Mouse (Mus musculus) lung, embryonic 16.5 days (tissue): ENCODE measurements around the gene Ush2a. TPM values are rescaled to one million over a fixed set of nuclear protein-coding genes. Genes with fewer than 3 reads are reported as not detected.

Experiments used
- ATAC-seq: fragments of 200-750 bp; cut with Nextera tagmentation; 2 replicates; pipeline ENCODE4 v1.8.0; 2017; ENCODE audit warnings: low read depth, mild to moderate bottlenecking, moderate library complexity
- H3K27ac ChIP-seq: fragments of 300-500 bp; sonication (generic); 2 replicates; pipeline ENCODE4 v1.5.1; 2014; ENCODE audit warnings: mild to moderate bottlenecking, control low read depth, low read length
- H3K27me3 ChIP-seq: fragments of 300-500 bp; sonication (generic); 2 replicates; pipeline ENCODE4 v1.6.1; 2014; ENCODE audit warnings: low read depth, low read length, mixed read lengths; ENCODE audit not compliant: control insufficient read depth, insufficient read depth
- H3K36me3 ChIP-seq: fragments of 300-500 bp; sonication (generic); 2 replicates; pipeline ENCODE4 v1.6.1; 2014; ENCODE audit warnings: low read length; ENCODE audit not compliant: control insufficient read depth, insufficient read depth
- H3K4me1 ChIP-seq: fragments of 300-500 bp; sonication (generic); replicated peaks from 2 replicates; pipeline ENCODE4 v1.6.1; 2014; ENCODE audit warnings: low read length, mixed read lengths; ENCODE audit not compliant: control insufficient read depth, insufficient read depth
- H3K4me2 ChIP-seq: fragments of 300-500 bp; sonication (generic); 2 replicates; pipeline ENCODE4 v1.6.1; 2014; ENCODE audit warnings: low read depth, low read length, control low read depth
- H3K4me3 ChIP-seq: fragments of 300-500 bp; sonication (generic); 2 replicates; pipeline ENCODE4 v1.5.1; 2014; ENCODE audit warnings: mild to moderate bottlenecking, low read length, control low read depth
- H3K9ac ChIP-seq: fragments of 300-500 bp; sonication (generic); 2 replicates; pipeline ENCODE4 v1.6.1; 2014; ENCODE audit warnings: low read length, control low read depth
- H3K9me3 ChIP-seq: fragments of 300-500 bp; sonication (generic); 2 replicates; pipeline ENCODE4 v1.6.1; 2016; ENCODE audit warnings: low read length; ENCODE audit not compliant: control insufficient read depth
- WGBS: fragments of 180-500 bp; shearing (Covaris S2); extraction: QIAGEN DNeasy Blood & Tissue Kit; methylation state at CpG from one replicate; pipeline ENCODE4 v1.1.7; 2014; 5-methylcytosine and 5-hydroxymethylcytosine counted together
- polyA plus RNA-seq: library from polyadenylated mRNA; unstranded; fragments of >200 nt; fragmentation: Nextera tagmentation; extraction: Ambion mirVana; gene quantifications from 2 replicates; pipeline ENCODE4 v1.2.1, GENCODE M21; 2015

Ush2a gene
- polyA plus RNA-seq, 1 experiment from 2014 or later: 0.11 TPM

DNA sequence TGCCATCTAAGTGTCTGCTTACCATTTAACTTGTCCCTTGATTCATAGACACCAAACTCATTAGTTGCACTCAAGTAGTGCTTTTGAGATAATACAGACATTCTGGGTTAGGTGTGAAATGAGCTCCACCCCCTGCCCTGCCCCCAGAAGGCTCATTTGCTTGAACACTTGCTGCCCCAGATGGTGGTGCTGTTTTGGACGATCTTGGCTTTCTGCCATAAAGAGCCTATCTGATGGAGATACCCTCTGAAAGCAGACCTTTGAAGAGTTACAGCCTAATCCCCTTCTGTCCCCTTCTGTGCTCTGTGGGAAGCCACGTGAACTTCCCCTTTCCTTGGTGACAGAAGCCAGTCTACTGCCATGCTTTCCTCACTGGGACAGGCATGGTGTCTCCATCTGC lies 297.1 kb downstream of the Ush2a start:
- no peak overlapping the region for H3K4me2 ChIP-seq
- WGBS: 24% methylated on average over 2 of the region's 2 CpGs
- ATAC-seq: no peak

DNA sequence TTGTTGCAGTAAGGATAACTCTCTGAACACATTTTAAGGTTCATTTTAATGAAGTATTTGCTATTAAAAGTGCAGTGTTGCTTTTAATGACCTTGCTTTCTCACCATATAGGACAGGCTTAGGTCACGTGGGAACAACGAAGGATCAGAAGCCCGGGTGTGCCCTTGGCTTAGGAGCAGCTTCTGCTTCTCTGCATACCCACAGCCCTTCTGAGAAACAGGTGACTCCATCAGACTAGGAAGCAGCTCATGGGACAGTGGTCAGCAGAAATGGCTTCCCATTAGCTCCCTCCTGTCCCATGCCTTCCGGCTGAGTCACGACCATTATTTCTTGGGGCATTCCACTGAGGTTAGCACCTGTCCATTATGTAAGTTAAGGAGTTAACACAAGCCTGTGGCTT lies 304.4 kb downstream of the Ush2a start:
- H3K27me3 ChIP-seq: no peaks in the 10 kb centered on the region
- H3K9me3 ChIP-seq: no peaks in the 10 kb centered on the region
- no peak overlapping the region for H3K9ac ChIP-seq
- no peaks in the 10 kb centered on the region for H3K4me1 ChIP-seq
- no peak for ATAC-seq
- H3K27ac ChIP-seq: no peak overlapping the region
- no peaks in the 10 kb centered on the region for H3K36me3 ChIP-seq
- WGBS: 84% methylated on average over 5 of the region's 5 CpGs
- H3K4me3 ChIP-seq: no peak overlapping the region
- H3K4me2 ChIP-seq: no peak overlapping the region

More for the DNA sequence above, 297.1 kb downstream of the Ush2a start:
- no peak overlapping the region for H3K9ac ChIP-seq
- no peaks in the 10 kb centered on the region for H3K36me3 ChIP-seq
- H3K4me3 ChIP-seq: no peak overlapping the region
- no peaks in the 10 kb centered on the region for H3K27me3 ChIP-seq
- H3K4me1 ChIP-seq: no peaks in the 10 kb centered on the region
- no peaks in the 10 kb centered on the region for H3K9me3 ChIP-seq
- H3K27ac ChIP-seq: no peak overlapping the region

DNA sequence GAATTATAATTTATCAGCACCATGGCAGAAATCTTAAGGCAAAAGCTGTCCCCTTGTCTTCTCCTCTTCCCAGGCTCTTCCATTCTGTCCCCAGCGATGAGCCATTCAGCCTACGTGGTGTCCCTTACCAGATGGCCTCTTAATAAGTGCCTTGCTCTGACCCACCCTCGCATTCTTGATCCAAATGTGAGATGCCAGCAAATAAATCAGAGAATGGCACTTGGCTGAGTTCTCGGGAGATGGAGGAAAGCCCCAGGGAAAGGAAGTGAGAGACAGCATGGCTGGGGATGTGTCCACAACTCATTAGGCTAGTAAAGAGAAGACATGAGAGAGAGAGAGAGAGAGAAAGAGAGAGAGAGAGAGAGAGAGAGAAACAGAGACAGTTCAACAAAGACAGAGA lies 305.7 kb downstream of the Ush2a start:
- Histone ChIP-seq H3K27ac (no peak overlapping the region), H3K27me3 (no peaks in the 10 kb centered on the region), H3K4me3 (no peak overlapping the region), H3K36me3 (no peaks in the 10 kb centered on the region), H3K9ac (no peak overlapping the region), H3K4me2 (no peak overlapping the region), H3K9me3 (no peaks in the 10 kb centered on the region), H3K4me1 (no peaks in the 10 kb centered on the region)
- ATAC-seq: no peak
- 51% methylated on average over 4 of the region's 4 CpGs for WGBS

- Histone ChIP-seq H3K9me3 (no peaks in the 10 kb centered on the region), H3K27me3 (no peaks in the 10 kb centered on the region), H3K4me3 (no peak overlapping the region), H3K9ac (no peak overlapping the region), H3K27ac (no peak overlapping the region), H3K4me1 (no peaks in the 10 kb centered on the region), H3K4me2 (no peak overlapping the region), H3K36me3 (no peaks in the 10 kb centered on the region)
- no peak for ATAC-seq
- WGBS: 81% methylated on average over 9 of the region's 9 CpGs
Measured at GRCm38 (mm10) chr1:188568295-188568961, 306.6 kb downstream of the Ush2a start.

DNA sequence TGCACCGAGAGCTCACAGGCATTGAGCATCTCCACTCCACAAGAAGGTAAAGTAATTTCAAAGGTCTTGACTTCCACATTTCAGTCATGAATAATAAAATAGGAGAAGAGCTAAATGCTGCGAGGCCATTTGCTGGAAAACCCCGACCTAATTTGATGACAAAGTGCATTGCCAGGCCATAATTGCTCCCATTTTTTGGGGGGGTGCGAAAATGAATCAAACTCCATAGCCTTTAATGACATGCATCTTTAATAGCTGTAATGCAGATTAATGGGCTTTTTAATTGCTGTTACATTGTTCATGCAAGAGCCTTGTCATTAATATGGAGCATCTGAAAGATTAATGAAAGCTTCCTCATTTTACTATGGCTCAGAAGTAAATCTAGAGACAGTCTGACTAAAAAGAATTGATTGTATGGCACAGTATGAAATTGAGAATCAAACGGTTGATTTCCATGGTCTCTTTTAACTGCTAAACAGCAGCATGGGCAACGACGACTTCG lies 314.5 kb downstream of the Ush2a start:
- H3K36me3 ChIP-seq: no peaks in the 10 kb centered on the region
- no peaks in the 10 kb centered on the region for H3K27me3 ChIP-seq
- no peak overlapping the region for H3K4me2 ChIP-seq
- no peak overlapping the region for H3K27ac ChIP-seq
- H3K9me3 ChIP-seq: no peaks in the 10 kb centered on the region
- 80% methylated on average over 8 of the region's 8 CpGs for WGBS
- no peak overlapping the region for H3K9ac ChIP-seq
- no peak overlapping the region for H3K4me3 ChIP-seq
- no peaks in the 10 kb centered on the region for H3K4me1 ChIP-seq
- no peak for ATAC-seq

- Histone ChIP-seq H3K9ac (no peak overlapping the region), H3K4me3 (no peak overlapping the region), H3K4me2 (no peak overlapping the region), H3K27ac (no peak overlapping the region), H3K36me3 (no peaks in the 10 kb centered on the region), H3K27me3 (no peaks in the 10 kb centered on the region), H3K4me1 (no peaks in the 10 kb centered on the region), H3K9me3 (no peaks in the 10 kb centered on the region)
- WGBS: 82% methylated on average over 4 of the region's 4 CpGs
- ATAC-seq: no peak
Measured at GRCm38 (mm10) chr1:188577376-188577775, 315.6 kb downstream of the Ush2a start.

DNA sequence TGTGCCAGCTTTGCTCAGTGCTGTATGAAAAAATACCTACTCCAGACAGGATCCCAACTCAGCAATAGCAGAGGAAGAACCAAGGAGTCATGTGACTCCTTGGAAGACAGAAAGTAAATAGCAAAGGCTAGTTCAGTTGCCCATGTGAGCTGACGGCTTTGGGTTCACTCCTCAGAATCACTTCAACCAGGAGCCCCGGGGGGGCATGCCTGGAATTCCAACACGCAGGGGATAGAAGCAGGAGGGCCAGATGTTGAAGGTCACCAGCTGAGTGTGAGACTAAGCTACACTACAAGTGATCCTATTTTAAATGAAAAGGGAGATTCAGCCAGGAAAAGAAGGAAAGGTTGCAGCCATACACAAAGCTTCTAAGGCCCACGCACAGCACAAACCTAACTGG lies 319.3 kb downstream of the Ush2a start:
- H3K27me3 ChIP-seq: no peaks in the 10 kb centered on the region
- no peaks in the 10 kb centered on the region for H3K9me3 ChIP-seq
- no peak for ATAC-seq
- no peaks in the 10 kb centered on the region for H3K4me1 ChIP-seq
- WGBS: 32% methylated on average over 4 of the region's 4 CpGs
- H3K36me3 ChIP-seq: no peaks in the 10 kb centered on the region
- H3K9ac ChIP-seq: no peak overlapping the region
- H3K4me2 ChIP-seq: no peak overlapping the region
- H3K27ac ChIP-seq: no peak overlapping the region
- H3K4me3 ChIP-seq: no peak overlapping the region

DNA sequence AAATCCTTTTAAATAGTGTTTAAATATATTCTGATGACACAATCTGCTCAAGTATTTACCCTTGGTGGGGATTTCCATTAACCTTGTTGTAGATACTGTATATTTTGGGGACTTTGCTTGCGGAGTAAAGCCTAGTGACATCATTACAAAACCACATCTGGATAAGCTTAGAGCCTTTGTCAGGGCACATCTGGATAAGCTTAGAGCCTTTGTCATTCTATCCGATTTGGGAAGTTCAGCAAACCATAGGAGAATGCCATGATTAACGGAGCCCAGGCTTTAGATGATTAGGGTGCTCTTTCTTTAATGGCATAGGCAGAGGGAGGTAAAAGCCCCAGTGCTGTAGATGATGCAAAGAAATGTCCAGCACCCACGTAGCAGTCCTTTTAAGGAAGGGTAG lies 333.4 kb downstream of the Ush2a start:
- H3K36me3 ChIP-seq: no peaks in the 10 kb centered on the region
- no peak overlapping the region for H3K27ac ChIP-seq
- H3K9me3 ChIP-seq: no peaks in the 10 kb centered on the region
- no peak overlapping the region for H3K4me3 ChIP-seq
- H3K9ac ChIP-seq: no peak overlapping the region
- H3K4me2 ChIP-seq: no peak overlapping the region
- 71% methylated on average over 4 of the region's 4 CpGs for WGBS
- H3K4me1 ChIP-seq: no peaks in the 10 kb centered on the region
- no peaks in the 10 kb centered on the region for H3K27me3 ChIP-seq
- no peak for ATAC-seq

- Histone ChIP-seq H3K27ac (no peak overlapping the region), H3K4me3 (no peak overlapping the region), H3K9me3 (no peaks in the 10 kb centered on the region), H3K4me1 (no peaks in the 10 kb centered on the region), H3K4me2 (no peak overlapping the region), H3K36me3 (no peaks in the 10 kb centered on the region), H3K9ac (no peak overlapping the region), H3K27me3 (no peaks in the 10 kb centered on the region)
- no peak for ATAC-seq
- WGBS: 83% methylated on average over 7 of the region's 7 CpGs
Measured at GRCm38 (mm10) chr1:188598052-188598451, 336.2 kb downstream of the Ush2a start.

DNA sequence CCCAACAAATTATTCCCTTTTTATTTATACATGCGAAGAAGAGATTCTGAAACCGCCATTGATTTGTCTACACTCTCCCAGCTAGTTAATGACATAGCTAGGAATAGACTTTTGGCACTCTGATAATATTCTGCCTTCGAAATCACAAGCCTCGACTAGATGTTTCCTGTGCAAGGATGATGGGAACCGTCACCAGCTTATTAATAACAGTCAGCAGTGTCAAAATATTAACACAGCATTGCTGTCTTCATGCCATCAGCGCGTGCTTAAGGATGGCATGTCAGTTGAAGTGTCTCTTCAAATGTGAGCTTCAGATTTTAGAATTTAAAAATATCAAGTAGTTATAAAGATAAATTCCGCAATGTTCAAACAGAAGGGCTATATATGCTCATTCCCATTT lies 337.3 kb downstream of the Ush2a start:
- Histone ChIP-seq H3K4me1 (no peaks in the 10 kb centered on the region), H3K27ac (no peak overlapping the region), H3K4me2 (no peak overlapping the region), H3K4me3 (no peak overlapping the region), H3K36me3 (no peaks in the 10 kb centered on the region), H3K9me3 (no peaks in the 10 kb centered on the region), H3K27me3 (no peaks in the 10 kb centered on the region), H3K9ac (no peak overlapping the region)
- no peak for ATAC-seq
- WGBS: 71% methylated on average over 8 of the region's 8 CpGs
